Mouse (Mus musculus): ENCODE measurements around the gene Fkbp11.

The Fkbp11 gene

GRCm38 (mm10) chr15:98738796-98739195, 10.8 kb upstream of the Fkbp11 start:
- no peak for DNase-seq

- DNase-seq = peak; percentile 40 to 61
Measured at GRCm38 (mm10) chr15:98737881-98738280, 9.9 kb upstream of the Fkbp11 start.

GRCm38 (mm10) chr15:98736521-98736920, 8.5 kb upstream of the Fkbp11 start:
- no peak for DNase-seq

GRCm38 (mm10) chr15:98733976-98734566, 6.1 kb upstream of the Fkbp11 start:
- DNase-seq = no peak

- DNase-seq = no peak
Measured at GRCm38 (mm10) chr15:98733370-98733769, 5.4 kb upstream of the Fkbp11 start.

GRCm38 (mm10) chr15:98732006-98732531, 4.1 kb upstream of the Fkbp11 start:
- no peak for DNase-seq

- no peak for DNase-seq
Measured at GRCm38 (mm10) chr15:98730790-98731189, 2.8 kb upstream of the Fkbp11 start.

- DNase-seq = no peak
Measured at GRCm38 (mm10) chr15:98729791-98730545, 2.0 kb upstream of the Fkbp11 start.

GRCm38 (mm10) chr15:98728366-98728765, 368 bp upstream of the Fkbp11 start:
- peak in 1 of 2 experiments; percentile 24 for DNase-seq

- DNase-seq = no peak
Measured at GRCm38 (mm10) chr15:98726746-98727145, 1.3 kb downstream of the Fkbp11 start.

- DNase-seq = no peak
Measured at GRCm38 (mm10) chr15:98726079-98726478, 1.9 kb downstream of the Fkbp11 start.

- DNase-seq = no peak
Measured at GRCm38 (mm10) chr15:98724441-98724840, 3.6 kb downstream of the Fkbp11 start.

- no peak for DNase-seq
Measured at GRCm38 (mm10) chr15:98722854-98723253, 5.1 kb downstream of the Fkbp11 start.

GRCm38 (mm10) chr15:98722191-98722590, 5.8 kb downstream of the Fkbp11 start:
- no peak for DNase-seq

- no peak for DNase-seq
Measured at GRCm38 (mm10) chr15:98717301-98717700, 10.7 kb downstream of the Fkbp11 start.

- DNase-seq = no peak
Measured at GRCm38 (mm10) chr15:98714230-98714652, 13.8 kb downstream of the Fkbp11 start.

- peak; percentile 71 to 87 for DNase-seq
Measured at GRCm38 (mm10) chr15:98710442-98710841, 17.6 kb downstream of the Fkbp11 start.

GRCm38 (mm10) chr15:98707766-98708372, 20.1 kb downstream of the Fkbp11 start, which contains the start of gene Ccdc65:
TSS of gene Ccdc65 (plus strand) at chr15:98708207.
- DNase-seq = peak; percentile 82 to 90

GRCm38 (mm10) chr15:98704312-98704711, 23.7 kb downstream of the Fkbp11 start:
- DNase-seq = no peak

GRCm38 (mm10) chr15:98699190-98700105, 28.6 kb downstream of the Fkbp11 start:
- peak; percentile 92 to 95 for DNase-seq

- no peak for DNase-seq
Measured at GRCm38 (mm10) chr15:98696216-98696615, 31.8 kb downstream of the Fkbp11 start.

- DNase-seq = no peak
Measured at GRCm38 (mm10) chr15:98695726-98696125, 32.3 kb downstream of the Fkbp11 start.

Data from cerebellum, postnatal 25 days (tissue).